Mouse (Mus musculus) heart, postnatal 0 days (tissue): ENCODE measurements at regions not wholly inside any gene's neighbourhood (a gene's known extent, or its start where the extent isn't known, plus 50 kb on each side); places are given as distances from the start of the nearest gene placed in this dataset.

ENCODE experiments used
- ATAC-seq: fragments of 200-750 bp; cut with Nextera tagmentation; 2 replicates; pipeline ENCODE4 v1.8.0; 2017; ENCODE audit warnings: low read depth, moderate number of reproducible peaks, moderate library complexity; ENCODE audit not compliant: insufficient read depth
- DNase-seq: peaks from one replicate; pipeline ENCODE4 v3.0.0-alpha.2; 2016; ENCODE audit warnings: low spot score
- H3K27ac ChIP-seq: fragments of 300-500 bp; sonication (generic); 2 replicates; pipeline ENCODE4 v1.5.1; 2014; ENCODE audit warnings: low read depth, mild to moderate bottlenecking
- H3K27me3 ChIP-seq: fragments of 300-500 bp; sonication (generic); 2 replicates; pipeline ENCODE4 v1.6.1; 2014; ENCODE audit warnings: low read length, mixed read lengths; ENCODE audit not compliant: control insufficient read depth, insufficient read depth
- H3K36me3 ChIP-seq: fragments of 300-500 bp; sonication (generic); replicated peaks from 2 replicates; pipeline ENCODE4 v1.6.1; 2014; ENCODE audit warnings: low read length, mixed read lengths; ENCODE audit not compliant: control insufficient read depth, insufficient read depth
- H3K4me1 ChIP-seq: fragments of 300-500 bp; sonication (generic); 2 replicates; pipeline ENCODE4 v1.6.1; 2014; ENCODE audit warnings: antibody characterized with exemption; ENCODE audit not compliant: control insufficient read depth, insufficient read depth
- H3K4me2 ChIP-seq: fragments of 300-500 bp; sonication (generic); 2 replicates; pipeline ENCODE4 v1.6.1; 2014; ENCODE audit warnings: low read depth, mild to moderate bottlenecking, low read length, moderate library complexity
- H3K4me3 ChIP-seq: fragments of 300-500 bp; sonication (generic); 2 replicates; pipeline ENCODE4 v1.5.1; 2014; ENCODE audit warnings: low read depth, low read length
- H3K9ac ChIP-seq: fragments of 300-500 bp; sonication (generic); replicated peaks from 2 replicates; pipeline ENCODE4 v1.6.1; 2014; ENCODE audit warnings: low read depth, low read length, mixed read lengths
- H3K9me3 ChIP-seq: fragments of 300-500 bp; sonication (generic); replicated peaks from 2 replicates; pipeline ENCODE4 v1.6.1; 2016; ENCODE audit warnings: low read length; ENCODE audit not compliant: control insufficient read depth
- CTCF ChIP-seq: IDR thresholded peaks from 2 replicates; pipeline ENCODE4 v1.5.1; 2016; ENCODE audit warnings: antibody characterized with exemption, control low read depth, low read depth
- EP300 ChIP-seq: IDR thresholded peaks from 2 replicates; pipeline ENCODE4 v1.6.1; 2016; ENCODE audit warnings: antibody characterized with exemption, low read depth
- WGBS: fragments of 180-500 bp; shearing (Covaris S2); extraction: QIAGEN DNeasy Blood & Tissue Kit; methylation state at CpG from one replicate; pipeline ENCODE4 v1.1.7; 2014; 5-methylcytosine and 5-hydroxymethylcytosine counted together

GRCm38 (mm10) chr6:145310601-145311000, 60.6 kb upstream of the Kras start:
- H3K4me3 ChIP-seq = no peak overlapping the region
- no peak overlapping the region for H3K27ac ChIP-seq
- H3K9me3 ChIP-seq = no peaks in the 10 kb centered on the region
- ATAC-seq (no peak), DNase-seq (no peak)
- no peak overlapping the region for H3K9ac ChIP-seq
- no peaks in the 10 kb centered on the region for H3K4me1 ChIP-seq
- no peaks in the 10 kb centered on the region for H3K36me3 ChIP-seq
- WGBS = 65% methylated on average over 6 of the region's 6 CpGs
- peaks cover 12% of the 10 kb centered on the region; the same call in 1 of the 2 replicates for H3K27me3 ChIP-seq
- no peak overlapping the region for H3K4me2 ChIP-seq
- no peak for TF ChIP-seq CTCF
- no peak for TF ChIP-seq EP300

- ATAC-seq = no peak
These were observed 59.0 kb upstream of the Kras start for GRCm38 (mm10) chr6:145309025-145309424.

GRCm38 (mm10) chr6:145307237-145307636, 57.2 kb upstream of the Kras start:
- peaks cover 23% of the 10 kb centered on the region for H3K27me3 ChIP-seq
- 89% methylated on average over 8 of the region's 8 CpGs for WGBS
- no peak overlapping the region for H3K27ac ChIP-seq
- no peaks in the 10 kb centered on the region for H3K36me3 ChIP-seq
- H3K9me3 ChIP-seq = no peaks in the 10 kb centered on the region
- H3K4me3 ChIP-seq = no peak overlapping the region
- no peak overlapping the region for H3K9ac ChIP-seq
- H3K4me1 ChIP-seq = 0 out of 2 replicates have a peak, but pooled peaks cover 6% of the 10 kb centered on the region
- DNase-seq (no peak), ATAC-seq (no peak)
- no peak overlapping the region for H3K4me2 ChIP-seq
- TF ChIP-seq CTCF = no peak
- TF ChIP-seq EP300 = no peak

More at GRCm38 (mm10) chr6:145309025-145309424, 59.0 kb upstream of the Kras start:
- Histone ChIP-seq H3K4me3 (no peak overlapping the region), H3K9me3 (no peaks in the 10 kb centered on the region), H3K4me1 (no peaks in the 10 kb centered on the region), H3K36me3 (no peaks in the 10 kb centered on the region), H3K27me3 (peaks cover 13% of the 10 kb centered on the region; the same call in 1 of the 2 replicates), H3K9ac (no peak overlapping the region), H3K27ac (no peak overlapping the region), H3K4me2 (no peak overlapping the region)
- 81% methylated on average over 3 of the region's 3 CpGs for WGBS
- DNase-seq = no peak
- TF ChIP-seq EP300 = no peak
- no peak for TF ChIP-seq CTCF

- no peak for TF ChIP-seq EP300
- TF ChIP-seq CTCF = no peak
These were observed 56.5 kb upstream of the Kras start for GRCm38 (mm10) chr6:145306331-145307124.

GRCm38 (mm10) chr6:145305669-145306068, 55.6 kb upstream of the Kras start:
- H3K4me2 ChIP-seq = no peak overlapping the region
- WGBS = 93% methylated on average over 5 of the region's 5 CpGs
- no peak for DNase-seq
- peaks cover 35% of the 10 kb centered on the region for H3K27me3 ChIP-seq
- H3K9ac ChIP-seq = no peak overlapping the region
- no peak for TF ChIP-seq EP300
- no peak for TF ChIP-seq CTCF
- no peaks in the 10 kb centered on the region for H3K36me3 ChIP-seq
- 0 out of 2 replicates have a peak, but pooled peaks cover 6% of the 10 kb centered on the region for H3K4me1 ChIP-seq
- no peak overlapping the region for H3K27ac ChIP-seq
- H3K4me3 ChIP-seq = no peak overlapping the region
- ATAC-seq = no peak
- H3K9me3 ChIP-seq = no peaks in the 10 kb centered on the region

More at GRCm38 (mm10) chr6:145306331-145307124, 56.5 kb upstream of the Kras start:
- Histone ChIP-seq H3K4me3 (no peak overlapping the region), H3K4me2 (no peak overlapping the region), H3K9me3 (no peaks in the 10 kb centered on the region), H3K27me3 (peaks cover 30% of the 10 kb centered on the region), H3K9ac (no peak overlapping the region), H3K27ac (no peak overlapping the region), H3K4me1 (0 out of 2 replicates have a peak, but pooled peaks cover 6% of the 10 kb centered on the region), H3K36me3 (no peaks in the 10 kb centered on the region)
- 59% methylated on average over 18 of the region's 18 CpGs for WGBS
- DNase-seq = peak; percentile 11
- ATAC-seq = 0 out of 2 replicates have a peak, but pooled peaks have one; percentile 5
